Mouse (Mus musculus) adrenal gland, postnatal 0 days (tissue): ENCODE data around the gene Nudt19. TPM values are rescaled to one million over a fixed set of nuclear protein-coding genes. Genes with fewer than 3 reads are reported as not detected.

Experiments used
- polyA plus RNA-seq: library from polyadenylated mRNA; unstranded; fragments of >200 nt; fragmentation: Nextera tagmentation; extraction: Ambion mirVana; gene quantifications from 2 replicates; pipeline ENCODE4 v1.2.1, GENCODE M21; 2015

Nudt19 gene
- 51.1 and 68.3 TPM in 2 replicates for polyA plus RNA-seq

DNA sequence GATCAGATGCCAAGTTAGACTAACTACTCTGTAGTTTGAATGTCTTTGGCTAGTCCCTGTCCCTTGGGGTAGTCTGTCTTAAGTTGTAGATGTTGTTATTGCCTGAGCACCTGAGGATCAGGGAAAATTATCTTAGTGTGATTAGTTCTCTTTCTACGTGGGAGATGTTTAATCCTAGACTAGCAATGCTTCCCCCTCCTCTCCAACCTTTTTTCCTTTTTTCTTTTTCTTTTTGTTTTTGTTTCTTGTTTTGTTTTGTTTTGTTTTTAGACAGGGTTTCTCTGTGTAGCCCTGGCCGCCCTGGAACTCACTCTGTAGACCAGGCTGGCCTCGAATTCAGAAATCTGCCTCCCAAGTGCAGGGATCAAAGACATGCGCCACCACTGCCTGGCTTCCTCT lies at the start of gene Nudt19:
TSS of gene Nudt19 (minus strand) at position 100 of the 399 bp plus-strand sequence.

DNA sequence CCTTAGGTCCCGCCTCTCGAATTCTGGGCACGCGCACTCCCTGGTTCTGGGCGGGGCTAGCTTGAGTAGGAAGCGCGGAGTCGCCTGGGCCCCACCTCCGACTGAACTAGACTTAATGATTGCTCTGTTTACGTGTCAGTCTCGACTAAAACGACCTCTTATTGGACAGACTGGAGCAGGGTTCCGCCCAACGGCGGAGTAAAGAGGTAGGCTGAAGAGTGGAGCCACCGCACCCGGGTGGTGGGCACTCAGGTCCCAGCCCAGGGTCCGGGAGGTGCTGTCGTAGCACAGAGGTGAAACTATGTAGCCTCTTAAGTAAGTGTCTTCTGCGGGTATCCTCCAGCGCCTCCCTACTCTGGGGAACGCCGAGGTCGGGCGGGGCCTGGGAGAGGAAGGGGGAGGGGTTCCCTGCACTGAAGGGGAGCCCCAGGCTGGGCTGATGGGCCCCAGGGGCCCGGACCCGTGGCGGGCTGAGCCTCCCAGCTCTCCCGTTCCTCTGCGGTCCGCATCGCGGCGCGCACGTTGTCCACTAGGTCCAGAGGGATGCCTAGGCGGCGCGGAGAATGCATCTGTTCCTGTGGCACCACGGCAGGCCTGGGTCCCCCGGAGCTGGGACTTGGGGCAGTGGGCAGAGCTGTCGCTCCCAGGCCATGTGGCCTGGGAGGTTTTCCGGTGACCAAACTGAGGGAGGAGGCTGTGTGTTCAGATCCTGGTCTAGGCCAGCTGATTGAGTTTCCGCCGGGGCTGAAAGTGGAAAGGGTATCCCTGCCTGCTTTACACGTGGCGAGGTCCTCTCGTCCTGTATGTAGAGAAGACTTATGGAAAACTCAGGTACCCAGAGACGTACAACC lies 30.2 kb upstream of the Nudt19 start, which contains the start of gene Ankrd27:
TSS of gene Ankrd27 (plus strand) at position 190 of the 851 bp plus-strand sequence.

DNA sequence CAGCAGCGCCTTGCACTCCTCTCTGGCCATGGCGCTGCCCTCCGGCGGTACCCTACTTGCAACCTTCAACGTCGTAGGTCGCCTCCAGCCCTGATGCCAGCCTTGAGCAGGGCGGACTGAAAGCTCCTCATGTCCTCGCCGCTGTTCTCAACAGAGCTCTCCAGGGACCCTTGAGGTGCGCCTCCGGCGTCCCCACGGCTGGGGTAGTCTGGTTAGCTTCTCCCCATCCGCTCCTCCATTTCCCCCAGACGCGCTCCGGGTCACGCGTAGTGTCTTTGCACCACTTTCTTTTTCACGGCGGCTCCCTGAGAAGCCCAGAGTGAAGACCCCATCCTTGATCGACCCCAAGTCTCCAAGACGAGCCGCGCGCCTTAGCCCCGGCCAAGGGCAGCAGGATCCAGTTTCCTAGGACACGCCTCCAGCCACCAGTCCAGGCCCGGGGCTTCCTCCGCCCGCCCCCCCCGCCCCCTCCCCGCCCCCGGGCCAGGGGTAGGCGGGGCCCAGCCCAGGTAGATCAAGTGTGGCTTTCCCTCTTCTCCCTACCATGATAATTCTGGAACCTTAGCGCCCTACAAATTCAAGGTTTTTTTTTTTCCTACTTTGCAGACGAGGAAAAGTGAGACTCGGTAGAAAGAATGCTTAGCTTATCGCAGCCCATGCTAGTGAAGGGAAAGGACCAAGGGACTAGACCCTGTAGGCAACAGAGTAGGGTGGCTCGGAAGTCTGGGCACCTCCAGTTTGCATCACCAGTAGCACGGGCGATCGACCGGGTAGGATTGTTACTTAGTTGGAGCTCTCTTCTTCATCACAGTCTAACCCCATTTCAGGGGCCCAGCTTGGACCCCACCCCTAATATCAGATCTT lies 29.3 kb upstream of the Nudt19 start, which contains the start of gene Rgs9bp:
TSS of gene Rgs9bp (minus strand) at position 392 of the 864 bp plus-strand sequence.

DNA sequence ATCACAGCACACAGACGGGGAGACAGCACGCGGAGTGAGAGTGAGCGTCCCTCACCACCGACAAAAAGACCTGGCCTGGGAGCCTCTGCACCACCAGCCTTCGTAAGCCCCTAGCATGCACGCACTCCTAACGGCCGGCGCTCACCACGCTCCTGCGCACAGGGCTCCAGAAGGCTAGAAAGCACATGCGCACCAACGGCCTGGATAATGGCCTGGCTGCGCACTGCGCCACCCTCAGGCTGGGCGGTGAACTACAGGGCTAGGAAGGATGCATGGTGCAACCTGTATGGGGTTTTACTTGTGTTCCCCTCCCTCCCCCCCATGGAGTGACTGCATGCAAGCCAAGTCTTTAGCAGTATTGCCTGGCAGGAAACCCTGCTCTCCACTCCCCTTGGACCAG lies 18.5 kb downstream of the Nudt19 start, which contains the start of gene Tdrd12:
TSS of gene Tdrd12 (minus strand) at position 184 of the 400 bp plus-strand sequence.

Other genes with a start within 250 kb of the Nudt19 start
- 12.9 and 17.6 TPM in 2 replicates for gene Gpatch1, start 237.9 kb downstream of the Nudt19 start, polyA plus RNA-seq
- 3.5 and 3.7 TPM in 2 replicates for gene Rhpn2, start 222.1 kb downstream of the Nudt19 start, polyA plus RNA-seq
- 8.6 and 11.0 TPM in 2 replicates for gene Faap24, start 159.5 kb downstream of the Nudt19 start, polyA plus RNA-seq
- 19.1 and 26.7 TPM in 2 replicates for gene Cep89, start 159.3 kb downstream of the Nudt19 start, polyA plus RNA-seq
- 0.40 and 1.1 TPM in 2 replicates for gene Slc7a9, start 107.5 kb downstream of the Nudt19 start, polyA plus RNA-seq
- 0.11 and 0.43 TPM in 2 replicates for gene Tdrd12, start 18.6 kb downstream of the Nudt19 start, polyA plus RNA-seq
- 0.06 TPM in 2 replicates for gene Rgs9bp, start 29.3 kb upstream of the Nudt19 start, polyA plus RNA-seq
- gene Ankrd27, start 29.9 kb upstream of the Nudt19 start, polyA plus RNA-seq, result 11.8 and 14.5 TPM in 2 replicates
- 263 and 347 TPM in 2 replicates for gene Pdcd5, start 91.2 kb upstream of the Nudt19 start, polyA plus RNA-seq
- 13.2 and 27.1 TPM in 2 replicates for gene Dpy19l3, start 198.2 kb upstream of the Nudt19 start, polyA plus RNA-seq
- 6.3 and 11.6 TPM in 2 replicates for gene Zfp507, start 246.7 kb upstream of the Nudt19 start, polyA plus RNA-seq